Mouse (Mus musculus) right cerebral cortex, postnatal 4 days (tissue): Measurements from ENCODE around the gene Ech1.

Experiments
- DNase-seq: peaks from one replicate; pipeline ENCODE4 v3.0.0-alpha.2; 2022

Ech1 gene

DNA sequence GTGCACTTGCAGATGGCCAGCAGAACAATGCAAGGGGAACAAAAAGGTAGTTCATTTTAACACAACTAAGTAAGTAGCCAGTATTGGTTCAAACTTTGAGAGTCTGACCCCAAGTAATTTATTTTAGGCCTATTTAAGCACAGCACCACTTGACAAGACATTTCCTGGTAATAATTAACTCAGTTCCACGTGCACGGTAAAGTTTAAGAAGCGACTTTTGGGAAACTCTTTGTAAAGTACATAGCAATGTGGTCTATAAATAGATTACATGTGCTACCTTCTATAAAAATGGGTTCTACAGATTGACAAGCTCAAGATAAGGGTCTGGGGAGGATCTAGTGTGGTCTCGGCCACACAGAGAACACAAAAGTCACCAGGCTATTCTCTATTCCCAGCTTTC is 21.3 kb upstream of the Ech1 start:
- no peak for DNase-seq

DNA sequence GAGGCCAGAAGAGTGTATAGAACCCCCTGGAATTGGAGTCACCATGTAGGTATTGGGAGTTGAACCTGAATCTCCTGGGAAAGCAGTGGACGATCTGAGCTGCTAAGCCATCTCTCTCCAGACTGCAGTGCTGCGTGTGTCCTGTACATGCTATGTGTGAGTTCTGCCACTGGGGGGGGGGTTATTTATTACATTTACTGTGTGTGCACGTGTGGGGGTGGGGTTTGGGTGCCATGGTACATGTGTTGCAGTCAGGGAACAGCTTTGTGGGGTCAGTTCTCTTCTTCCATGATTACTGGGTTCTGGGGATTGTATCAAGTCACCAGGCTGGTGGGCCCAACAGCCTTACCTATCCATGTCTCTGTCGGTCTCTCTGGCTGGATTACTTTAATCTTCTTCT is 18.1 kb upstream of the Ech1 start:
- no peak for DNase-seq

DNA sequence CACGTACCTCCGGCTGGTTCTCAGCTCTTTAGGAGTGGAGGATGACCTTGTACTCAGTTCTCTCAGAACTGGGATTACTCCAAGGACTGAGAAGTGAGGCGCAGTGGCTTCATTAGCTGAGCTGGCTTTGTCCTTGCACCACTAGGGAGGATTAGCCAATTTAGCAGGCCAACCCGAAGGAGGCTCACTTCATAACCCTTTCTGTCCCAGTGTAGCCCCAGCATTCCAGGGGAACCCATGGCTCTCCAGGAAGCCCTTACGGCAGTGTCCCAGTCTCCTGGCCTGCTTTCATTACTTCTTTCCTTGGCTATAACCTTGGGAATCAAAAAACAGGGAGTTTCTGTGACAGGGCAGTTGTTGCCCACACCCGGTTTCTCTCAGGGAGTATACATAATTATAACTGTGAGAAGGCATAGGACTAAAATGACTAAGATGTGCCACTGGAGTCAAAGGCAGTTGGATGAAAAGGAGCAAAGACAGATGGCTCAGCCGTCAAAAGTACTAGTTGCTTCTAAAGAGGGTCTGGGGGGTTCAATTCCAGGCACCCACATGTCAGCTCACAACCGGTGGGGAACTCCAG is 17.3 kb upstream of the Ech1 start:
- no peak for DNase-seq

DNA sequence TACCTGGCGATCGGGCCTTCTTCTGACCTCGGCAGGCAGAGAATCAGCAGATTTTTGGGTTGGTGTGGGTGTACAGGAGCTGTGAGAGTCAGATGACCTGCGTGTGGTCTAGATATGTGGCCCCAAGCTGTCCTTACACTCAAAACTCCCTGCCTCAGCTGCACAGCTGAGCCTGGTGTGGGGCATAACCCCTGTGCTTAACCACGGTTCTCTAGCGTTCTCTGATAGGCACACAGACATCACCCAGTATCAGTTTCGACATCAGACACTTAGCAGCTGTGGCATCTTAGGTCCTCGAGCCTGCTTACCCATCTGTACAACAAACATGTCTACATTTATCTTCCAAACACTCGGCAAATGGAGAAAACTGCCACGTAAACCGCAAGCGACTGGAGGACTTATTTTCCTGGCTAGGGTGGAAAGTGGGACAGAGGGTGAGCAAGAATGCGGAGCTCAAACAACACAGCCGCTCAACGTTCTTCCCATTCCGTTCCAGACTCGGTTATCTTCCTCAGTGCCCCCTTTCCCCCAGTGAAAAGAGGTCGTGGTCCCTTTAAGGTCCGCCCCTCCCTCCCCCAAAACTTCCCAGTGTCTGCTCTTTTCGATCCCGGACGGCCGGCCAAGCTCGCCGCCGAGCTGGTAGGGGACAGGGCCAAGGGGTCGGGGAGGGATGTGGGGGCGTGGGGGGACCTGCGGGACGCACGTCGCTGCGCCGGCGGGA is 16.6 kb upstream of the Ech1 start, which contains the start of gene Hnrnpl:
Gene Hnrnpl, plus strand, starts transcription at position 321 of the 721 bp plus-strand sequence.
- no peak for DNase-seq

DNA sequence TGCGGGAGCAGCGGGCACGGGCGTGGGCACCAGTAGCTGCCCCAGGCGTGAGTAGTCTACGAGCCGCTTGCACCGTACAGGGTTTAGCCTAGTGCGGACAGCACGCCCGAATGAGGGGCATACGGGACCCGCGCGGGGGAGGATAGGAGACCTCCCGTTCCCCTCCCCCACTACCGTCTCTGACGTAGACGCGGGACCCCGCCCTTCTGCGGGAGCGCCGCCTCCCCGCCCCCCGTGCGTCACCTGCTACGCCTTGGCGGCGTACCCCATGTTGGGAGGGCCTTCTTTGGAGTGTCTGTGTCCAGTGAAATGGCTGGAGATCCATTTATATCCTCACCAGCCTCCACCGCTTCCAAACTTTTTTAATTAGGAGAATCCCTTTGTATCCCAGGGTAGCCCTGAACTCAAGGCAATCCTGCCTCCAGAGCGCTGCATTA is 16.0 kb upstream of the Ech1 start:
- peak; percentile 96 for DNase-seq

DNA sequence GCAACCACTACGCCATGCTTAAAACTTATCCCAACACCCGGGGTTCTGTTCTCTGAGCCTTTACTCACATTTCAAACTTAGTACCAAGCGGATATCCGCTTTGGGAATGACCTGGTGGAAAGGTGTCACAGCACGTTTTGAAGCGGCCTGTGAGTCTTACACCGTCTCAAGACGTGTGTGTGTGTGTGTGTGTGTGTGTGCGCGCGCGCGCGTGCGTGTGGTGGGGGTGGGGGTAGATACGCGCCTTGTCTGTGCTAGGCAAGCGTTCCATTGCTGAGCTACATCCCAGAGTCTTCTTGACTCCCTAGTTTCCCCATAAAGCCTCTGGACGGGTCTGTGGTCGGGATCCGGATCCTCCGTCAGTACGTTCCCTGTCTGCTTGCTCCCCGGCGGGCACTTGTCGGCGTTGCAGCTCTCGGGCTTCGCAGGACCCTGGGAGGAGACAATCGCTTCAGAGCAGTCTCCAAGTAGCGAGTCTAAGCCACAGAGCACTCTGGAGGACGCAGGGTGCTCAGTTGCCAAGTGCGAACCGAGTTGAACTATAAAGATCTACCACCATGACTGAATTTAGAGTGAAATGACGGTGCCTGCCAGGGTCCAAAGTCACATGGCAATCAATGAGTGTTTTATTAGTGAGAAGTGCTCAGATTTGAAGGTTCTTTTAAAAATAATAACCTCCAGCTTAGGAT is 15.5 kb upstream of the Ech1 start:
- DNase-seq, result peak; percentile 66

DNA sequence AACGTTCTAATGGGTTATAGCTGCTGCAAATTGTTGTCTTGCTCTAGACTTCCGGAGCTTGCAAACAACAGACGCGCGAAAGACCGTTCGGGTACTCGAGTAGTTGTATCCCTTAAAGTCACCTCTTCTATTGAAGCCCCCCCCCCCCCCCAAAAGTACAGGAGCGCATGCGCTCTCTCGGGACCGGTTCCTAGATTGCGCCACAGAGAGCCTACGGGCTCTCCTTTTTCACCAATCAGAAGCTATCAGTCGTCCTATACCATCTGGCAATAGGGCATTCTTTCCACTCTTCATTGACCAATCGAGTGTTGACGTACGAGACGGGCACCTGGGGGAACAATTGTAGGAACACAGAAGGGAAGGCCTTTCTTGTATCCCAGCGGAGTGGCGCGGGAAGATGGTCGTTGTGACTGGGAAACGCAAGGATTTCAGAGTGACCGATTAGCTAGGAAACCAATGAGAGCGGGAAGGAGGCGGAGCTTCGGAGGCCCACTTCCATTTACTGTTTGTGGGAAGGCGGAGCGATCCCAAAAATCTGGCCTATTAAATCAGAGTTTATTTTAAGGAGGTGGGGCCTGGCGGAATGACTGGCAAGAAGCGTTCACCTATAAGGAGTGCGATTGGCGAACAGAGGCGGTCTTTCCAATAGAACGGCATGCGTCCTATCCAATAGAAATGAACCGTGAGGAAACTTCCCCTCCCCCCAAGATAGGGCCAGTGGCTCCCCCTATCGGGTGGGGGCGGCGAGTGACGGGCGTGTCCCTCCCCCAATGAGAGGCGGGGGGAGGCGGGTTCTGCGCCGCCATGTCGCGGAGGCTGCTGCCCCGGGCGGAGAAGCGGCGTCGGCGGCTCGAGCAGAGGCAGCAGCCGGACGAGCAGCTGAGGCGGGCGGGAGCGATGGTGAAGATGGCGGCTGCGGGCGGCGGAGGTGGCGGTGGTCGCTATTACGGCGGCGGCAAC is 14.6 kb upstream of the Ech1 start:
- peak; percentile 98 for DNase-seq

DNA sequence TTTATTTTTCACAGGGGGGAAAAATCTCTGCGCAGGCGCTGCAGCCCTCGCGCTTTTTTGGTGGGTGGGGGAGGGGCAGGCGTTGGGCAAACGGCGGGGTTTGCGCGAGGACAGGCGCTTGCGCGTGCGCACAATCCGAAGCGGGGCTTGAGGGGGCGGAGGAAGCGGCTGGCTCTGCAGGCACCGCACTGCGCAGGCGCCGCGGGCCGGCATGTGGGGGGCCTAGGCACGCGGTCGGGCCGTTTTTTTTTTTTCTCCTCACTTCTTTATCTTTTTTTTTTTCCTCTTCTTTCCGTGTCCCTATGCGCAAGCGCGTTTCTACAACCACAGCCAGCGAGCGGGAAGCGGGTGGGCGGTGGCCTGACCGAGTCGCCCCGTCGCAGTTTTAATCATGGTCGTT is 13.8 kb upstream of the Ech1 start:
- peak; percentile 99 for DNase-seq

DNA sequence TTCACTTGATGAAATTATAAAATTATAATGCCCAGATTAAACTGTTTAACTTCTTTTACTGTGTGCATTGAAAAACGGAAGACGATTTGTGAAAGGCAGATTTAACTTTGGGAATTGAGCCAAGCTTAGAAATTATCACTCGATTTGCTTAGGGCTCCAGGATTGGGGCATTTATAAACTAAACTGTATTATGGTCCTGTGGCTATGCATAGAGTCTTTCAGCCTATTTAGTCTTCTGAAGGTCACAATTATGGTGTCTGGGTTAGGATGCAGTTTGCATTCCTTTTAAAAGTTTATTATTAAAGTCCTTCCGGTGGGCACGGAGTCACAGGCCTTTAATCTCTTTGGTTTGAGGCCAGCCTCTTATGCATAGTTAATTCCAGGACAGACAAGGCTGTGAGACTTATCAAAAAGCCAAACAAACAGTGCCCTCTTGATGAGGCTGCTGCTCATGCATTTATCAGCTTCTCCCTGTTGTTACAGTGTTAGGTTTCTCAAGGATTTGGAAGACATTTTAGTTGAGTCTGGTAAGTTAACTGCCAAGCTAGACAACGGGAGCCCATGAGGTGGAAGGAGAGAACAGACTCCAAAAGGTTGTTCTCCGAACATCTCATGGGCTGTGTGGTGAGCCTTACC is 13.3 kb upstream of the Ech1 start:
- no peak for DNase-seq

DNA sequence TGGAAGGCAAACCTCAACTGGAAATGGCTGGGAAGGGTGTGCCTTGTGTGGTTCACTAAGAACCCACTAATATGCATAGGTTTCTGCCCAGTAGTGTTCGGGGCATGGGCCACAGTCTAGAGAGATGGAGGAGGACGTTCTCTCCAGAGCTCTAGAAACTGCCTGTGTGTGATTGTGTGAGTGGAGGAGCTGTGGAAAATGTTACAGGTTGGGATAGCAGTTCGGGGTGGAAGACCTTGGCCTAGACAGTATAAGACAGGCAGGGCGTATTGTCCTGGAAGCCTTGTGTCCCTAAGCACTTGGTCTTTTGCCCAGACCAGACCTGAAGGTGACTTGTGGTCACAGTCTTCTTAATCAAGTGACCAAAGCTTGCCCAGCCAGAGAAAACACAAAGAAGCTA is 12.6 kb upstream of the Ech1 start:
- DNase-seq, result no peak

DNA sequence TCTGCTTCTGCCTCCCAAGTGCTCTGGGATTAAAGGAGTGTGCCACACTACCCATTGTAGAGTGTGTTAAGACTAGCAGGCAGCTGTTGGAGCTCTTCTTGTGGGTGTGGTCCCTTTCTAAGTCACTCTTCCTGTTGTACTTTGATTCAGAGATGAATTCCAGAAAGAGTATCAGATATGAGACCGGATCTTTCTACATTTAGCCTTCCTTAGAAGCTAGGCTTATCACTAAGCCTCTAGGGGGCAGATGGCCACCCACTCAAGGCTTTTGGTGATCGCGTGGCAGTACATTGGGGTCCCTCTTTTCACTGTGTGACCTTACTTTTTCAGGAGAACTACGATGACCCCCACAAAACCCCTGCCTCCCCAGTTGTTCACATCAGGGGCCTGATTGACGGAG is 12.1 kb upstream of the Ech1 start:
- DNase-seq, result no peak

DNA sequence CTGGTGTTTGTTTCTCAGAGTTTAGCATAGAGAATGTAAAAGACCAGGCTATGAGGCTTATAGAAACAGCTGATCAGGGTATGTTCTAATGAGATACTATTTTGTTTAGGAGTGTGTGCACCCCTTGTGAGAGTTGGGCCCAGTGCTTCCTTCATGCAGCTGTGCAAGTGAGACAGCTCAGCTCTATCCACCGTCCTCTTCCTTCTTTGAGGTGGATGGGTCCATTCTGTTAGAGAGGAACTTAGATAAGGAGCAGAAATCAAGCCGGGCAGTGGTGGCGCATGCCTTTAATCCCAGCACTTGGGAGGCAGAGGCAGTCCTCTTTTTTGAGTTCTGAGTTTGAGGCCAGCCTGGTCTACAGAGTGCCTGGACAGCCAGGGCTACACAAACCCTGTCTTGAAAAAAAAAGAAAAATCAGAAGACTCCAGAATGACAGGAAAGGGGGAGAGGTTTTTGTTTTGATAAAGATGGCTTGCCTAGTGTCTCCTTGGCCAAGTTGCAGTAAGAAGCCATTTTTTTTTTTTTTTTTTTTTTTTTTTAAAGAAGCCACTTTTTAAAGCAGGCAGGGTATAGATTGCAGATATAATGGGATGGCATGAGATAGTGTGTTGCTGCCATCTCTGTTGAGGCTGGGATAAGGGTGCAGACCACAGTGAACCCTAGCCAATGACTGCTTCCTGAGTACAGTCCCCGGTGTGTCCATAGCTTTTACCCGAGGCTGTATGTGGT is 10.5 kb upstream of the Ech1 start:
- no peak for DNase-seq

DNA sequence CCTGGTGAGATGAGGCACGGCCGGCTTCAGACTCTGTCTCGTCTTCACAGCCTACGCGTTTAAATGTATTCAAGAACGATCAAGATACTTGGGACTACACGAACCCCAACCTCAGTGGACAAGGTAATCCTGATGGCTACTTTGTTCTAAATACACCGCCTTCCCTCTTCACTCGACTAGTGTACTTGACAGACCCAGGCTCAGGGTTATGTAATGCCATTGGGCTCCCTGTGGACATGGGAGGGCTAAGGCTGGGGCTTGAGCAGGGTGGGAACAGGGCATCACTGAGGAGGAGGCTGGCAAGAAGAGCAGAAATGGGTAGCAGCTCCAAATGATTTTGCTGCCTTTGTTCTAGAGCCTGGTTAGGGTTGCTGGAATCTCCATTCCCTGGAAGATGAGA is 9.8 kb upstream of the Ech1 start:
- DNase-seq, result no peak

DNA sequence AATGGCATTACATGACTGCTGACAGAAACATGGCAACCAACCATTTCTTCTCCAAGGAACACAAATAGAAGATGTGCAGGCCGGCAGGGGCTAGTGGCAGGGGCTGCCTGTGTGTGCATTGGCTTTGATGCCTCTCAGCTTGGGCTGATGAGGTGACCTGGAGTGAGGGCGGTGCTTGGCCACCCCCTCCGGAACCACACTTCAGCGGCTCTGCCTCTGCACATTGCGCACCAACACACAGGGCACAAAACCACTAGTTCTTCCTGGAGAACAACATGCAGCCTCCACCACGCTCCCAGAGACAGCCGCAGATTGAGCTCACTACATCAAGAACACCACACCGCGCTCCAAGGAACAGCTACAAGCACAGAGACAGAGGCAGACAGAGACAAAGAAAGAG is 8.8 kb upstream of the Ech1 start:
- no peak for DNase-seq

DNA sequence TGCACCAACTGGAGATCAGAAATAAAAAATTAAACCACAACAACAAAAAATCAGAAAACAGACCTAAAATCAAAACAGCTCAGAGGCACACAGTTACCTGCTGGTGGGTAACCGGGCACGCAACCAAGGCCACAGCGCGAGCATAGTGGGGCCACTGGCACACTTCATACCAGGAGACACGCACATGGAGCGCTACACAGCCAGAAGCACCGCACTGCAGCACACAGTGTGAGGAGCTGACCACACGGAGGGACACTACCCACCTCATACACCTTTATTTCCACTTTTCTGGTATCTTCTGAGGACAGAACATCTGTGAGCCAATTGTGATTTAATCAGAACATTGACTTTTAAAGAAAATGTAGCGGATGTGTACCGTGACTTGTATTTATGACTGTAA is 8.1 kb upstream of the Ech1 start:
- DNase-seq, result no peak

DNA sequence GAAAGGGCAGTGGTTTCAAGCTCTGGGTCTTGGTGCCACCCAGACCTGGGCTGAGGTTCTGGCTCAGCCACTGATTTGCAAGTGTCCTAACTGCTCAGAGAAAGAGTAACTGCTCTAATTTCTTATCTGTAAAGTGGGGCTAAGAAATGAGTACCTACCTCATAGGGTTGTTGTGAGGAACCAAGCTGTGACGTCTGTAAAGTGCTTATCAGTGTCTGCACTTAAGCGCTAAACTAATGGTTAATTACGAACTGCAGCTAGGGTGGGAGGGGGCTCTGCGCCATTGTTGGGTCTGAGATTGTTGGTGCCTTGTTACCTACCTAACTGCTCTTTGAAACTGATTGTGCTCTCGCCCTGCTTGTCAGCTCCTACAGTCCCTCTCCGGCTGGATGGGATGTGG is 7.5 kb upstream of the Ech1 start:
- no peak for DNase-seq

DNA sequence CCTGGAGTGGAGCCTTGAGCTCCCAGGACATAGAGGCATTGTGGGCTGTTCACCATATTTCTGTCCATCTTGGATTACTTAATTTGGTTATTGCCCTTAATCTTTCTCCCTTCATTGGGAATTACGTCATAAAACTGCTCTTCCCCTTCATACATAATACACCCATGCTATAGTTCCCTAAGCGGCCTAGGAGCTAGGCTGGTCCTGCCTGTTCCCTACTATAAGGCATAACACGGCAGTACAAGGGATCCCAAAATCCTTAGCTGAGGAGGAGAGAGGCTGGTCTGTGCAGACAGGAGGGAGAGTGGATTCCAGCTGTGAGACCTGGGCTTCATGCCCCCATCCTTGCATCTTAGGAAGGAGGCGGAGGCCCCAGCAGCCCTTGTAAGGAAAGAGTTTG is 7.1 kb upstream of the Ech1 start:
- no peak for DNase-seq

DNA sequence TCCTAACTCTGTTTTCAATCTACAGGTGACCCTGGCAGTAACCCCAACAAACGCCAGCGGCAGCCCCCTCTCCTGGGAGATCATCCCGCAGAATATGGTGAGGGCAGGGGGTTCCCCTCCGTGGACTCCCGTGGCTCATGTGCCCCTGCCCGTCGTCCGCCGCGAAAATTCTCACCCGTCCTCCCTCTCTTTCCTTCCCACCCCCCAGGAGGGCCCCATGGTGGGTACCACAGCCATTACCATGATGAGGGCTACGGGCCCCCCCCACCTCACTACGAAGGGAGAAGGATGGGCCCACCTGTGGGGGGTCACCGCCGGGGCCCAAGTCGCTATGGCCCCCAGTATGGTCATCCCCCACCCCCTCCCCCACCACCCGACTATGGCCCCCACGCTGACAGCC is 6.6 kb upstream of the Ech1 start:
- no peak for DNase-seq

DNA sequence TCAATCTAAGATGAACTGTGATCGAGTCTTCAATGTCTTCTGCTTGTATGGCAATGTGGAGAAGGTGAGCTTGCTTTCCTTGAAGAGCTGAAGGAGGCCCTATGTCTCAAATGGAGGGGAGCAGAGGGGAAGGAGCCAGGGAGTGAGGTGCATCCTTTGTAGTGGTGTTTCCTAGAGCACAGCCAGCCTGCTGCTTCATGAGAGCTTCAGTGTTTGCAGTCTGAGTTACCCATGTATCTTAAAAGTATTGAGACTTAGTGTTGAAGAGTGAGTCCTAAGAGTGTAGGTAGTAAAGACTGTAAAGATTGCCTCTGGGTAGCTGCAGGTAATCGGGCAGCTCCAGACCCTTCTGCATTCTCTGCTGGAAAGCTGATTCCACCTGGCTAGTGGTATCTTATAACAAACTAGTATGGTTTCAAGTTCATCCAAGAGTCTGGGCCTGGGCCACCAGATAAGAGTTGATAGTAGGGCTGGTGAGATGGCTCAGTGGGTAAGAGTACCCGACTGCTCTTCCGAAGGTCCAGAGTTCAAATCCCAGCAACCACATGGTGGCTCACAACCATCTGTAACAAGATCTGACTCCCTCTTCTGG is 6.1 kb upstream of the Ech1 start:
- no peak for DNase-seq

DNA sequence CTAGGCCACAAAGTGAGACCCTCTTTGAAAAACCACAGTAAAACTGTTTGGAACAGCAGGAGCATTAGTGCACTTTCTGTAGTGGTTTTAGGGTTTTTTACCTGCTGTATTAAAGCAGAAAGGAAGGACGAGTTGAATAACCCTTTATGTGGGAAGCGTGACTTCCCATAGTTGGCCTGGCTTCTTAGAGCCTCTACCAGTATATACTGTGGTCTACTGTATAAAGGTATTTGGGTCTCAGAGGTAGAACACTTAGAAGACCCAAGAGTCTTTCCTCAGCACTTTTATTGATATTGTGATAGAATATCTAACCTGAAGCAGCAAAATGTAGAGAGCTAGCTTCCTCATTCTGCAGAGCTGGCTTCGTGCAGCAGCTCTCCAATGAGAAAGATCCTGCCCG is 5.4 kb upstream of the Ech1 start:
- DNase-seq, result no peak
